Mouse (Mus musculus): ENCODE measurements around the gene Nol10. TPM values are rescaled to one million over a fixed set of nuclear protein-coding genes. Genes with fewer than 3 reads are reported as not detected.
"Not testable (repeated sequence)": the region's sequence is repeated elsewhere in the genome, so short reads cannot be mapped to it uniquely, and the experiment has no call there.

The Nol10 gene
- polyA plus RNA-seq, 1 experiment from 2014 or later: 35.4 TPM

GRCm38 (mm10) chr12:17469869-17470268, 121.6 kb downstream of the Nol10 start:
- no peak for ATAC-seq (ENCODE audit: insufficient number of reproducible peaks, insufficient read depth, low FRiP score, low TSS enrichment)
- Histone ChIP-seq H3K4me3 (no peak overlapping the region), H3K27me3 (no peaks in the 10 kb centered on the region), H3K27ac (no peak overlapping the region), H3K9me3 (no peaks in the 10 kb centered on the region), H3K9ac (no peak overlapping the region), H3K4me2 (replicated peaks) (no peak overlapping the region), H3K36me3 (no peaks in the 10 kb centered on the region), H3K4me1 (no peaks in the 10 kb centered on the region)
- WGBS: 54% methylated on average over 7 of the region's 7 CpGs

GRCm38 (mm10) chr12:17470528-17470927, 122.3 kb downstream of the Nol10 start:
- H3K27me3 ChIP-seq; H3K4me2 ChIP-seq (replicated peaks); ATAC-seq (ENCODE audit: insufficient number of reproducible peaks, insufficient read depth, low FRiP score, low TSS enrichment); H3K27ac ChIP-seq; H3K9ac ChIP-seq; H3K36me3 ChIP-seq; H3K4me1 ChIP-seq; H3K9me3 ChIP-seq; H3K4me3 ChIP-seq: not testable (repeated sequence)

- no peak overlapping the region for H3K4me2 ChIP-seq (replicated peaks)
- 100% methylated on average over 1 of the region's 1 CpGs for WGBS
- no peaks in the 10 kb centered on the region for H3K27me3 ChIP-seq
- H3K27ac ChIP-seq: no peak overlapping the region
- no peak overlapping the region for H3K9ac ChIP-seq
- no peaks in the 10 kb centered on the region for H3K4me1 ChIP-seq
- H3K9me3 ChIP-seq: no peaks in the 10 kb centered on the region
- no peaks in the 10 kb centered on the region for H3K36me3 ChIP-seq
- ATAC-seq (ENCODE audit: insufficient number of reproducible peaks, insufficient read depth, low FRiP score, low TSS enrichment): no peak
- no peak overlapping the region for H3K4me3 ChIP-seq
These were observed 123.1 kb downstream of the Nol10 start for GRCm38 (mm10) chr12:17471405-17471804.

- no peak for ATAC-seq (ENCODE audit: insufficient number of reproducible peaks, insufficient read depth, low FRiP score, low TSS enrichment)
- H3K36me3 ChIP-seq: no peaks in the 10 kb centered on the region
- WGBS: 91% methylated on average over 3 of the region's 3 CpGs
These were observed 124.9 kb downstream of the Nol10 start for GRCm38 (mm10) chr12:17473128-17473527.

GRCm38 (mm10) chr12:17473862-17474261, 125.6 kb downstream of the Nol10 start:
- Histone ChIP-seq H3K9me3 (no peaks in the 10 kb centered on the region), H3K4me3 (no peak overlapping the region), H3K4me2 (replicated peaks) (no peak overlapping the region), H3K27me3 (no peaks in the 10 kb centered on the region), H3K36me3 (no peaks in the 10 kb centered on the region), H3K4me1 (no peaks in the 10 kb centered on the region), H3K27ac (no peak overlapping the region), H3K9ac (no peak overlapping the region)
- 87% methylated on average over 3 of the region's 3 CpGs for WGBS
- no peak for ATAC-seq (ENCODE audit: insufficient number of reproducible peaks, insufficient read depth, low FRiP score, low TSS enrichment)

More at GRCm38 (mm10) chr12:17473128-17473527, 124.9 kb downstream of the Nol10 start:
- Histone ChIP-seq H3K9me3 (no peaks in the 10 kb centered on the region), H3K4me1 (no peaks in the 10 kb centered on the region), H3K4me2 (replicated peaks) (no peak overlapping the region), H3K9ac (no peak overlapping the region), H3K27ac (no peak overlapping the region), H3K4me3 (no peak overlapping the region), H3K27me3 (no peaks in the 10 kb centered on the region)

- WGBS: 57% methylated on average over 4 of the region's 4 CpGs
- no peak overlapping the region for H3K4me3 ChIP-seq
- no peaks in the 10 kb centered on the region for H3K4me1 ChIP-seq
- no peak for ATAC-seq (ENCODE audit: insufficient number of reproducible peaks, insufficient read depth, low FRiP score, low TSS enrichment)
- no peak overlapping the region for H3K9ac ChIP-seq
- H3K4me2 ChIP-seq (replicated peaks): no peak overlapping the region
- H3K27me3 ChIP-seq: no peaks in the 10 kb centered on the region
- H3K36me3 ChIP-seq: no peaks in the 10 kb centered on the region
- H3K27ac ChIP-seq: no peak overlapping the region
- H3K9me3 ChIP-seq: no peaks in the 10 kb centered on the region
These were observed 126.4 kb downstream of the Nol10 start for GRCm38 (mm10) chr12:17474681-17475080.

- no peaks in the 10 kb centered on the region for H3K4me1 ChIP-seq
- ATAC-seq (ENCODE audit: insufficient number of reproducible peaks, insufficient read depth, low FRiP score, low TSS enrichment): no peak
- 79% methylated on average over 4 of the region's 4 CpGs for WGBS
These were observed 126.9 kb downstream of the Nol10 start for GRCm38 (mm10) chr12:17475146-17475545.

GRCm38 (mm10) chr12:17478196-17478595, 129.9 kb downstream of the Nol10 start:
- no peaks in the 10 kb centered on the region for H3K36me3 ChIP-seq
- no peak overlapping the region for H3K4me2 ChIP-seq (replicated peaks)
- no peaks in the 10 kb centered on the region for H3K4me1 ChIP-seq
- no peak for ATAC-seq (ENCODE audit: insufficient number of reproducible peaks, insufficient read depth, low FRiP score, low TSS enrichment)
- H3K27me3 ChIP-seq: no peaks in the 10 kb centered on the region
- H3K4me3 ChIP-seq: no peak overlapping the region
- no peaks in the 10 kb centered on the region for H3K9me3 ChIP-seq
- WGBS: 83% methylated on average over 12 of the region's 12 CpGs
- H3K9ac ChIP-seq: no peak overlapping the region
- no peak overlapping the region for H3K27ac ChIP-seq

More at GRCm38 (mm10) chr12:17475146-17475545, 126.9 kb downstream of the Nol10 start:
- no peak overlapping the region for H3K9ac ChIP-seq
- H3K27me3 ChIP-seq: no peaks in the 10 kb centered on the region
- H3K9me3 ChIP-seq: no peaks in the 10 kb centered on the region
- no peak overlapping the region for H3K4me2 ChIP-seq (replicated peaks)
- no peak overlapping the region for H3K4me3 ChIP-seq
- no peak overlapping the region for H3K27ac ChIP-seq
- no peaks in the 10 kb centered on the region for H3K36me3 ChIP-seq

GRCm38 (mm10) chr12:17478856-17479255, 130.6 kb downstream of the Nol10 start:
- Histone ChIP-seq H3K9ac (no peak overlapping the region), H3K4me1 (no peaks in the 10 kb centered on the region), H3K4me3 (no peak overlapping the region), H3K9me3 (no peaks in the 10 kb centered on the region), H3K27me3 (no peaks in the 10 kb centered on the region), H3K27ac (no peak overlapping the region), H3K4me2 (replicated peaks) (no peak overlapping the region), H3K36me3 (no peaks in the 10 kb centered on the region)
- 81% methylated on average over 2 of the region's 2 CpGs for whole genome bisulfite sequencing
- no peak for ATAC-seq (ENCODE audit: insufficient number of reproducible peaks, insufficient read depth, low FRiP score, low TSS enrichment)

Small RNA genes lying within 50 kb of the gene (microRNA-seq; reads per million reads assigned to microRNA genes)
- gene Mir3066: 17.6 reads per million, percentile 33 among the genes with 10 or more reads in this experiment

Other genes with a start within 250 kb of the Nol10 start
- gene Kcnf1, start 171.6 kb upstream of the Nol10 start, polyA plus RNA-seq (2016; fragmentation: Nextera tagmentation; extraction: Ambion mirVana): 0.65 and 0.85 TPM in 2 replicates
- gene Pdia6, start 81.9 kb upstream of the Nol10 start, polyA plus RNA-seq (2016; fragmentation: Nextera tagmentation; extraction: Ambion mirVana): 614 and 637 TPM in 2 replicates
- 0.78 and 0.83 TPM in 2 replicates for gene Atp6v1c2, start 19.1 kb upstream of the Nol10 start, polyA plus RNA-seq (2016; fragmentation: Nextera tagmentation; extraction: Ambion mirVana)
- 272 and 277 TPM in 2 replicates for gene Odc1, start 196.3 kb downstream of the Nol10 start, polyA plus RNA-seq (2016; fragmentation: Nextera tagmentation; extraction: Ambion mirVana)

Data from embryonic facial prominence, embryonic 12.5 days (tissue).